Mouse (Mus musculus) kidney, adult 2 months (tissue): ENCODE data around the gene Csf3.

Experiments
- CTCF ChIP-seq: fragments of 200-500 bp; conservative IDR thresholded peaks from 2 replicates; pipeline ENCODE4 v1.5.1; 2011; ENCODE audit warnings: low read depth, mild to moderate bottlenecking, control low read depth, low read length, moderate library complexity, mixed read lengths; ENCODE audit not compliant: insufficient read depth, insufficient read length
- POLR2A ChIP-seq: fragments of 200-500 bp; IDR thresholded peaks from one replicate; pipeline ENCODE4 v1.6.1; 2011; ENCODE audit warnings: low read depth, low read length, control low read depth

- TF ChIP-seq CTCF = no peak
- no peak for TF ChIP-seq POLR2A
These were observed 50.2 kb downstream of the Csf3 start for GRCm38 (mm10) chr11:98751221-98751782.
